Mouse (Mus musculus) neural tube, embryonic 14.5 days (tissue): ENCODE measurements at regions not wholly inside any gene's neighbourhood (a gene's known extent, or its start where the extent isn't known, plus 50 kb on each side); places are given as distances from the start of the nearest gene placed in this dataset.

Experiments used
- ATAC-seq: fragments of 200-750 bp; cut with Nextera tagmentation; 2 replicates; pipeline ENCODE4 v1.8.0; 2017; ENCODE audit warnings: low read depth, mild to moderate bottlenecking, moderate TSS enrichment, moderate library complexity
- H3K27ac ChIP-seq: fragments of 300-500 bp; sonication (generic); 2 replicates; pipeline ENCODE4 v1.5.1; 2014; ENCODE audit warnings: low read depth, mild to moderate bottlenecking, control low read depth, low read length, moderate library complexity, mixed read lengths
- H3K27me3 ChIP-seq: fragments of 300-500 bp; sonication (generic); 2 replicates; pipeline ENCODE4 v1.6.1; 2014; ENCODE audit warnings: low read length; ENCODE audit not compliant: control insufficient read depth, insufficient read depth
- H3K36me3 ChIP-seq: fragments of 300-500 bp; sonication (generic); 2 replicates; pipeline ENCODE4 v1.6.1; 2014; ENCODE audit warnings: low read length, mixed read lengths; ENCODE audit not compliant: control insufficient read depth, insufficient read depth
- H3K4me1 ChIP-seq: fragments of 300-500 bp; sonication (generic); 2 replicates; pipeline ENCODE4 v1.6.1; 2014; ENCODE audit warnings: low read length; ENCODE audit not compliant: control insufficient read depth, insufficient read depth
- H3K4me2 ChIP-seq: fragments of 300-500 bp; sonication (generic); 2 replicates; pipeline ENCODE4 v1.6.1; 2014; ENCODE audit warnings: mild to moderate bottlenecking, low read depth, low read length, control low read depth
- H3K4me3 ChIP-seq: fragments of 300-500 bp; sonication (generic); 2 replicates; pipeline ENCODE4 v1.5.1; 2014; ENCODE audit warnings: low read depth, low read length, control low read depth, mixed read lengths
- H3K9ac ChIP-seq: fragments of 300-500 bp; sonication (generic); replicated peaks from 2 replicates; pipeline ENCODE4 v1.6.1; 2014; ENCODE audit warnings: low read depth, mild to moderate bottlenecking, control low read depth, low read length, mixed read lengths
- H3K9me3 ChIP-seq: fragments of 300-500 bp; sonication (generic); 2 replicates; pipeline ENCODE4 v1.6.1; 2016; ENCODE audit warnings: low read length; ENCODE audit not compliant: control insufficient read depth
- WGBS: fragments of 180-500 bp; shearing (Covaris S2); extraction: QIAGEN DNeasy Blood & Tissue Kit; methylation state at CpG from one replicate; pipeline ENCODE4 v1.1.7; 2014; 5-methylcytosine and 5-hydroxymethylcytosine counted together

DNA sequence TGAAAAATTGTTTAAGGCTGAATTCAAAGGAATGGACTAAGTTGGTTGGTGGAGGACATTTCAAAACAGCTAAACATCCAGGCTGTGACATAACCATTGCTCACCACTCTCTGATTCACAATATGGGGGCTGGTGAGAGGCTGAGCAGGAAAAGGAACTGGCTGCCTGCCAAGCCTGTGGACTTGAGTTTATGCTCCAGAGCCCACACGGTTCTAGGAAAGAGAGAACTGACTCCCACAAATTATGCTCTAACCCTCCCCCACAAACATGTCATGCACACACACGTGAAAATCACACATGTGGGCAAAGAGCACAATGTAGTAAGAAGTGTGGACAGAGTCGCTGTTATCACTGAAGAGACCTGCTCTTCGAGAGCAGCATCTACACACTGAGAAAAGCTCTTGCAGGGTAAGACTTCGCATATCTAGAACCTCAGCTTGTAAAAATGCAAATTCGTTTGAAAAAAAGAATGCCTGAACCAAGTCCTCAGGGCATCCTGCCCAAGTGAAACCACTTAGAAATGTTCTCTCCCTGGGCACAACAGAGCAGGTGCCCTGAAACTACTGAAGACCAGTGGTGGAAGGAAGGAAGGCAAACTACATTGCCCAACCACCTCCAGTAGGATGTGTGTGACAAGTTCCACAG, 118.9 kb upstream of the Qrfpr start:
- Histone ChIP-seq H3K4me2 (no peak overlapping the region), H3K4me1 (no peaks in the 10 kb centered on the region), H3K4me3 (no peak overlapping the region), H3K9ac (no peak overlapping the region), H3K27ac (no peak overlapping the region), H3K27me3 (no peaks in the 10 kb centered on the region), H3K36me3 (no peaks in the 10 kb centered on the region), H3K9me3 (no peaks in the 10 kb centered on the region)
- ATAC-seq: no peak
- WGBS: 77% methylated on average over 6 of the region's 6 CpGs

GRCm38 (mm10) chr3:36339656-36340055, 117.5 kb upstream of the Qrfpr start:
- WGBS: 88% methylated on average over 5 of the region's 5 CpGs
- Histone ChIP-seq H3K9ac (no peak overlapping the region), H3K27me3 (no peaks in the 10 kb centered on the region), H3K4me1 (no peaks in the 10 kb centered on the region), H3K36me3 (no peaks in the 10 kb centered on the region), H3K27ac (no peak overlapping the region), H3K9me3 (no peaks in the 10 kb centered on the region), H3K4me3 (no peak overlapping the region), H3K4me2 (no peak overlapping the region)
- ATAC-seq: no peak

- H3K9ac ChIP-seq: no peak overlapping the region
- H3K4me2 ChIP-seq: no peak overlapping the region
- H3K9me3 ChIP-seq: no peaks in the 10 kb centered on the region
- 73% methylated on average over 5 of the region's 5 CpGs for WGBS
- H3K27me3 ChIP-seq: no peaks in the 10 kb centered on the region
- no peaks in the 10 kb centered on the region for H3K4me1 ChIP-seq
- no peak overlapping the region for H3K27ac ChIP-seq
- ATAC-seq: no peak
- no peaks in the 10 kb centered on the region for H3K36me3 ChIP-seq
- H3K4me3 ChIP-seq: no peak overlapping the region
These were observed 112.2 kb upstream of the Qrfpr start for GRCm38 (mm10) chr3:36334279-36334678.

GRCm38 (mm10) chr3:36332016-36332415, 109.9 kb upstream of the Qrfpr start:
- Histone ChIP-seq H3K9me3 (no peaks in the 10 kb centered on the region), H3K4me1 (no peaks in the 10 kb centered on the region), H3K36me3 (no peaks in the 10 kb centered on the region), H3K9ac (no peak overlapping the region), H3K27ac (no peak overlapping the region), H3K4me3 (no peak overlapping the region), H3K4me2 (no peak overlapping the region), H3K27me3 (no peaks in the 10 kb centered on the region)
- no peak for ATAC-seq
- WGBS: 93% methylated on average over 6 of the region's 6 CpGs

GRCm38 (mm10) chr3:36330656-36331055, 108.5 kb upstream of the Qrfpr start:
- no peaks in the 10 kb centered on the region for H3K36me3 ChIP-seq
- no peak overlapping the region for H3K4me3 ChIP-seq
- no peaks in the 10 kb centered on the region for H3K4me1 ChIP-seq
- H3K27me3 ChIP-seq: no peaks in the 10 kb centered on the region
- 35% methylated on average over 9 of the region's 9 CpGs for WGBS
- H3K27ac ChIP-seq: no peak overlapping the region
- no peaks in the 10 kb centered on the region for H3K9me3 ChIP-seq
- no peak overlapping the region for H3K4me2 ChIP-seq
- ATAC-seq: 0 out of 2 replicates have a peak, but pooled peaks have one; percentile 17
- no peak overlapping the region for H3K9ac ChIP-seq

DNA sequence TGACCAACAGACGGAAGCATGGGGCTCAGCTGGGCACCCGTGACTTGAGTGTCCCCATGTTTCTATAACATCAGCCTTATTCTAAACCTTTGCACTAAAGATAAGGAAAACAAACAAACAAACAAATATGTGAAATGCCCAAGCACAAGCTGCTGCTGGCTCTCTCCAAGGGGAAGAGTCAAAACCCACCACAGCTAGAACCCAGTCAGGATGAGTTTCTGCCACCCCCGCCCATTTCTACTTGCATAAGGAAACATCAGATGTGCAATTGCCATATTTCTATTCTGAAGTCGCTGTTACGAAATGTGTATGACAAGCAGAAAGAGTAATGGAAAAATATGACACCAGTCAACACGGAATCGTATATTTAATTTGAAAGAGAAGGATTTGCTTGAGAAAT, 107.5 kb upstream of the Qrfpr start:
- no peak overlapping the region for H3K9ac ChIP-seq
- no peak overlapping the region for H3K4me3 ChIP-seq
- no peaks in the 10 kb centered on the region for H3K4me1 ChIP-seq
- no peak overlapping the region for H3K27ac ChIP-seq
- WGBS: 83% methylated on average over 7 of the region's 7 CpGs
- no peak for ATAC-seq
- no peaks in the 10 kb centered on the region for H3K27me3 ChIP-seq
- no peaks in the 10 kb centered on the region for H3K36me3 ChIP-seq
- no peaks in the 10 kb centered on the region for H3K9me3 ChIP-seq
- H3K4me2 ChIP-seq: no peak overlapping the region

- H3K4me2 ChIP-seq: no peak overlapping the region
- H3K9me3 ChIP-seq: no peaks in the 10 kb centered on the region
- no peaks in the 10 kb centered on the region for H3K27me3 ChIP-seq
- H3K9ac ChIP-seq: no peak overlapping the region
- no peak overlapping the region for H3K27ac ChIP-seq
- no peaks in the 10 kb centered on the region for H3K36me3 ChIP-seq
- 91% methylated on average over 2 of the region's 2 CpGs for WGBS
- no peak for ATAC-seq
- no peaks in the 10 kb centered on the region for H3K4me1 ChIP-seq
- H3K4me3 ChIP-seq: no peak overlapping the region
These were observed 106.8 kb upstream of the Qrfpr start for GRCm38 (mm10) chr3:36328927-36329326.

DNA sequence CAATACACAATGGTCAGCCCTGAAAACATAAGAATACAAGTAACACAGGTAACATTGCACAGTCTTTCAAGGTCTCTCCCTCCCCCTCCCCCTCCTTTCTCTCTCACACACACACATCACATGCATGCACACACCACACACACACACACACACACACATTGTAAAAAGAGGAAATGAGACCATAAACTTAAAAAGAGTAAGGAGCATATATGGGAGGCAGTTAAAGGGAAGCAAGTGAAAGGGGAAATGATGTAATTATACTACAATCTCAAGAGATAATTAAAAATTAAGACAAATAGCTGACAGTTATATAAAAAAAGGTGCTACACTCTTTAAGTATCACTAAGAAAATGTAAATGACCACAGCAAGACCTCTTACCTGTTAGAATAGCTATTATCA, 96.5 kb upstream of the Qrfpr start:
- ATAC-seq: no peak
- Histone ChIP-seq H3K27ac (no peak overlapping the region), H3K27me3 (no peaks in the 10 kb centered on the region), H3K9me3 (no peaks in the 10 kb centered on the region), H3K36me3 (no peaks in the 10 kb centered on the region), H3K4me3 (no peak overlapping the region), H3K9ac (no peak overlapping the region), H3K4me1 (no peaks in the 10 kb centered on the region), H3K4me2 (no peak overlapping the region)

GRCm38 (mm10) chr3:36311337-36311736, 89.2 kb upstream of the Qrfpr start:
- WGBS: 4% methylated on average over 3 of the region's 3 CpGs

More at GRCm38 (mm10) chr3:36311337-36311736, 89.2 kb upstream of the Qrfpr start:
- H3K27me3 ChIP-seq: no peaks in the 10 kb centered on the region
- no peak overlapping the region for H3K27ac ChIP-seq
- no peaks in the 10 kb centered on the region for H3K4me1 ChIP-seq
- no peaks in the 10 kb centered on the region for H3K9me3 ChIP-seq
- H3K36me3 ChIP-seq: no peaks in the 10 kb centered on the region
- ATAC-seq: no peak
- H3K4me3 ChIP-seq: no peak overlapping the region
- H3K4me2 ChIP-seq: peak overlapping the region; percentile 29; the same call in 1 of the 2 replicates
- no peak overlapping the region for H3K9ac ChIP-seq
